Mouse (Mus musculus): Measurements from ENCODE around the gene Rere.

The Rere gene

GRCm38 (mm10) chr4:150433827-150434574 is 152.6 kb downstream of the Rere start:
- TF ChIP-seq GATA4 (IDR thresholded peaks at IDR 0.05; ENCODE audit: insufficient replicate concordance, low read length) = no peak

GRCm38 (mm10) chr4:150435590-150435989 is 154.1 kb downstream of the Rere start:
- no peak for TF ChIP-seq GATA4 (IDR thresholded peaks at IDR 0.05; ENCODE audit: insufficient replicate concordance, low read length)

GRCm38 (mm10) chr4:150438621-150439020 is 157.2 kb downstream of the Rere start:
- no peak for TF ChIP-seq GATA4 (IDR thresholded peaks at IDR 0.05; ENCODE audit: insufficient replicate concordance, low read length)

GRCm38 (mm10) chr4:150441931-150442330 is 160.5 kb downstream of the Rere start:
- TF ChIP-seq GATA4 (IDR thresholded peaks at IDR 0.05; ENCODE audit: insufficient replicate concordance, low read length) = no peak

GRCm38 (mm10) chr4:150444068-150444467 is 162.6 kb downstream of the Rere start:
- no peak for TF ChIP-seq GATA4 (IDR thresholded peaks at IDR 0.05; ENCODE audit: insufficient replicate concordance, low read length)

- no peak for TF ChIP-seq GATA4 (IDR thresholded peaks at IDR 0.05; ENCODE audit: insufficient replicate concordance, low read length)
These were observed 165.2 kb downstream of the Rere start for GRCm38 (mm10) chr4:150446617-150447016.

GRCm38 (mm10) chr4:150447517-150447916 is 166.1 kb downstream of the Rere start:
- no peak for TF ChIP-seq GATA4 (IDR thresholded peaks at IDR 0.05; ENCODE audit: insufficient replicate concordance, low read length)

GRCm38 (mm10) chr4:150448433-150448832 is 167.0 kb downstream of the Rere start:
- no peak for TF ChIP-seq GATA4 (IDR thresholded peaks at IDR 0.05; ENCODE audit: insufficient replicate concordance, low read length)

- TF ChIP-seq GATA4 (IDR thresholded peaks at IDR 0.05; ENCODE audit: insufficient replicate concordance, low read length) = no peak
These were observed 168.7 kb downstream of the Rere start for GRCm38 (mm10) chr4:150450081-150450691.

- no peak for TF ChIP-seq GATA4 (IDR thresholded peaks at IDR 0.05; ENCODE audit: insufficient replicate concordance, low read length)
These were observed 170.9 kb downstream of the Rere start for GRCm38 (mm10) chr4:150452155-150452847.

GRCm38 (mm10) chr4:150454571-150455306 is 173.3 kb downstream of the Rere start:
- TF ChIP-seq GATA4 (IDR thresholded peaks at IDR 0.05; ENCODE audit: insufficient replicate concordance, low read length) = no peak

- no peak for TF ChIP-seq GATA4 (IDR thresholded peaks at IDR 0.05; ENCODE audit: insufficient replicate concordance, low read length)
These were observed 174.3 kb downstream of the Rere start for GRCm38 (mm10) chr4:150455750-150456149.

GRCm38 (mm10) chr4:150456452-150456851 is 175.0 kb downstream of the Rere start:
- TF ChIP-seq GATA4 (IDR thresholded peaks at IDR 0.05; ENCODE audit: insufficient replicate concordance, low read length) = no peak

- no peak for TF ChIP-seq GATA4 (IDR thresholded peaks at IDR 0.05; ENCODE audit: insufficient replicate concordance, low read length)
These were observed 175.4 kb downstream of the Rere start for GRCm38 (mm10) chr4:150456886-150457285.

GRCm38 (mm10) chr4:150457353-150457752 is 175.9 kb downstream of the Rere start:
- TF ChIP-seq GATA4 (IDR thresholded peaks at IDR 0.05; ENCODE audit: insufficient replicate concordance, low read length) = peak; percentile 69; the same call in 1 of the 2 replicates

All from liver, adult (tissue).